Mouse (Mus musculus) v-Abl transformed pro-B cells (cell line): ENCODE results near the gene Fibcd1.

Experiments used
- in situ Hi-C, 2 experiments: fragments of 400-800 bp; cut with MboI; formaldehyde crosslinking; loops; one replicate each; pipeline ENCODE4 v1.15.1; 2025; ENCODE audit not compliant: unreplicated experiment in 2 of 2

Fibcd1 gene

GRCm38 (mm10) chr2:31862919-31863318, 17.1 kb upstream of the Fibcd1 start:
- in situ Hi-C loops, result no loop called here

- in situ Hi-C loops, result no loop called here
These were observed 12.7 kb upstream of the Fibcd1 start for GRCm38 (mm10) chr2:31858500-31858899.

- in situ Hi-C loops, result no loop called here
These were observed 11.4 kb upstream of the Fibcd1 start for GRCm38 (mm10) chr2:31857180-31857579.

GRCm38 (mm10) chr2:31855991-31856390, 10.2 kb upstream of the Fibcd1 start:
- in situ Hi-C loops, result no loop called here

GRCm38 (mm10) chr2:31850141-31850540, 4.3 kb upstream of the Fibcd1 start:
- in situ Hi-C loops, result no loop called here

- in situ Hi-C loops, result no loop called here
These were observed 2.1 kb upstream of the Fibcd1 start for GRCm38 (mm10) chr2:31847908-31848307.

GRCm38 (mm10) chr2:31846692-31847660, 1.2 kb upstream of the Fibcd1 start:
- in situ Hi-C loops, result no loop called here

- in situ Hi-C loops, result no loop called here
These were observed 301 bp downstream of the Fibcd1 start for GRCm38 (mm10) chr2:31845512-31845895.

GRCm38 (mm10) chr2:31844729-31845136, 1.1 kb downstream of the Fibcd1 start:
- in situ Hi-C loops, result no loop called here

- in situ Hi-C loops, result no loop called here
These were observed 6.9 kb downstream of the Fibcd1 start for GRCm38 (mm10) chr2:31838868-31839267.

GRCm38 (mm10) chr2:31836985-31837384, 8.8 kb downstream of the Fibcd1 start:
- in situ Hi-C loops, result no loop called here

GRCm38 (mm10) chr2:31836091-31836490, 9.7 kb downstream of the Fibcd1 start:
- in situ Hi-C loops, result no loop called here

GRCm38 (mm10) chr2:31828311-31828825, 17.4 kb downstream of the Fibcd1 start:
- in situ Hi-C loops, result no loop called here

GRCm38 (mm10) chr2:31827877-31828276, 17.9 kb downstream of the Fibcd1 start:
- in situ Hi-C loops, result no loop called here

GRCm38 (mm10) chr2:31826094-31827085, 19.4 kb downstream of the Fibcd1 start:
- in situ Hi-C loops, result no loop called here

- in situ Hi-C loops, result no loop called here
These were observed 20.3 kb downstream of the Fibcd1 start for GRCm38 (mm10) chr2:31825469-31825911.

- in situ Hi-C loops, result no loop called here
These were observed 21.7 kb downstream of the Fibcd1 start for GRCm38 (mm10) chr2:31823933-31824730.

GRCm38 (mm10) chr2:31822524-31823371, 23.1 kb downstream of the Fibcd1 start:
- in situ Hi-C loops, result no loop called here

GRCm38 (mm10) chr2:31815367-31815766, 30.4 kb downstream of the Fibcd1 start:
- in situ Hi-C loops, result loop anchor here (5.0 to 10.0 kb wide), 3 partner anchors 72 to 319 kb away; partner anchors contain the start of gene Lamc3 (in 2 of the 2)
